Mouse (Mus musculus): ENCODE measurements around the gene Ankrd44.

The Ankrd44 gene

DNA sequence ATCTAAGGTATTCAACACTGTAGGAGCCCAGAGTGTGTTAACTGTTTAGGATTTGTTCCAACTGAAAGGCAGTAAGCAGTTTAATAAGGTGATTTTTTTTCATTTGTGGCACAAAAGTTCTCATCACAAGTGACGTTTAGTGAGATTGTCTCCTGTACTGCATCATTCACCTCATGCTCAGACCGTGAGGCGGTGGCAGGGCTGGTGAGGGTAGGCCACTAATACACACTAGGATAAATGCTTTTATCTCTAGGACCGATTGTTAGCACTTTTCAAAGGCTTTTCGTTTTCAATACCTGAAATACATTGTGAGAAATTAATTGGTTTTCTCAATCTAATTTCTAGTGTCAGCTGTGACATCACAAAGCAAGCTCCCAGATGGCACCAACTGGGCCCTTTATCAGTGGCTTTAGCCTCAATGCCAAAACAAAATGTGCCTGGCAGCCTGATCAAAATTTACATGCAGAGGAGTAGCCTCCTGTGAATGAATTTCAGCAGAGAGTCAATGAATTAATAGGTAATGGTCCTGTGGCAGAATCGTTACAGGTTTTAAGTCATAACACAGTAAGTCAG lies 286.6 kb downstream of the Ankrd44 start:
- no peak for DNase-seq (ENCODE audit: low spot score in 2 of 2)

DNA sequence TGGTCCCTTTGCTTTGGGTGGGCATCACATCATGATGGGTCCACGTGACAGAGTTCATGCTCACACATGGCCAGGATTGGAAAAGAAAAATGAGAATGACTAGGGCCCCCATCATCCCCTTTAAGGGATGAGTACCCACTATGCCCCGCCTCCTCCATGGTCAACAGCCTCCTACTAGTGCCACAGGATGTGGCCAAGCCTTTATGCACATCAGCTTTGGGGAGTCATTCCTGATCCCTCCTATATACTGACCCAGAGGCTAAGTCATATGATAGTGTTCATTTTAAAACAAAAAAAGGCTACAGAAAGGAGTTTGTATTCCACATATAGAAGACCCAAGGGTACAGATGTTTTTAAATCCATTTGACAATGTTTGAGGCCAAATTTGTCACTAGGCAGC lies 287.1 kb downstream of the Ankrd44 start:
- DNase-seq (ENCODE audit: low spot score in 2 of 2), result no peak

DNA sequence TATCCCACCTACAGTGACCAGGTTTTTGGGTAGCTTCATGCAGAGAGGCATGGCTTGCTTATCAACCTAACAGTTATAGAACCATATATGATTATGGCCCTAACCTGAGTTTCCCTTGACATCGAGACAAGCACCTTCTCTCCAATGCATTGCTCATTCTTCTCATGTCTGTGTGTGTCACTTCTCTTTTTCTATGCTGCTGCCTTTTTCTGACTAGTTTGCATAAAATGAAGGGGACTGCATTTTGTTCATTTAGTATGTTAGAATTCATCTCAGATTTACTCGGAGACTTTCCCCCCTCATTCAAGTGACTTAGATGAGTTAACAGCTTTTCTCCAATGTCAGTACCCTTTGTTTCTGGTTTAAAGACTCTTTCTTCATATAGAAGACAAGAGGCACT lies 288.8 kb downstream of the Ankrd44 start:
- no peak for DNase-seq (ENCODE audit: low spot score in 2 of 2)

GRCm38 (mm10) chr1:54629106-54629505 lies 297.1 kb downstream of the Ankrd44 start:
- no peak for DNase-seq (ENCODE audit: low spot score in 2 of 2)

- DNase-seq (ENCODE audit: low spot score in 2 of 2), result no peak
Measured at GRCm38 (mm10) chr1:54614963-54615362, 311.2 kb downstream of the Ankrd44 start.

GRCm38 (mm10) chr1:54612344-54612743 lies 313.8 kb downstream of the Ankrd44 start:
- no peak for DNase-seq (ENCODE audit: low spot score in 2 of 2)

DNA sequence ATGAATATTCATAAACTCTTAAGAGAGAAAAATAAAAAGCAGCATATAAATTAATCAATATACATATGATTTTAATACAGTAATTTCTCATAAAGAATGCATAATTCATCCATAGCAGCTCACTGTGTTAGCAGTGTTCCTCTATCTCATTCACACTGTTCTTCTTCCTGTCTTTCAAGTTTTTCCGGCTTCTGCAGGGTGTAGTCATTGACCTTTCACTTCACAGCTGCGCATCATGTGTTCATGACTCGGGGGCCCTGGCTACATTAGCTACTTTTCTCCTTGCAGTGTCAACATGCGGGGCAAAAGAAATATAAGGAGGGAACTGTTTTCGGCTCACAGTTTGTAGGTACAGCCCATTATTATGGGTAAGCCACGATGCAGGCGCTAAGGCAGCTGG lies 314.3 kb downstream of the Ankrd44 start:
- no peak for DNase-seq (ENCODE audit: low spot score in 2 of 2)

GRCm38 (mm10) chr1:54606936-54607335 lies 319.3 kb downstream of the Ankrd44 start:
- no peak for DNase-seq (ENCODE audit: low spot score in 2 of 2)

- no peak for DNase-seq (ENCODE audit: low spot score in 2 of 2)
Measured at GRCm38 (mm10) chr1:54601692-54602091, 324.5 kb downstream of the Ankrd44 start.

DNA sequence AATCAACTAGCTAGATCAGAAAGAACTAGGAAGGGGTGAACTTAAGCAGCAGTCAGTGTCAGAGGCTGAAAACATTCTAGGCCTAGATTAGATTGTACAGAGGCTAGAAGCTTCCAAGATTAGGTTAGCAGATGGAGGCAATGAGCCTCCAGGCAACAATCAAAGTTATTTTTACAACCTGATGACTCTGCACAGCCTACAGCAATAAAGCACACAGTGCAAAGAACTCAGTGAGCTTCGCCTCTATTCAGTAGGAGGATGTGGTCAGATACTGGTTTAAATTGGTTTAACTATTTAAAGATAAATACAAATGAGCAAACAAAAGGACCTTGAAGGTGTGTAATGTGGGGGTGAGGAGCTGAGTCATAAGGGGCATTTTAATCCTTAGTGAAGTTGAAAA lies 325.9 kb downstream of the Ankrd44 start:
- DNase-seq (ENCODE audit: low spot score in 2 of 2), result no peak

GRCm38 (mm10) chr1:54597594-54598217 lies 328.5 kb downstream of the Ankrd44 start:
- no peak for DNase-seq (ENCODE audit: low spot score in 2 of 2)

- DNase-seq (ENCODE audit: low spot score in 2 of 2), result no peak
Measured at GRCm38 (mm10) chr1:54596151-54596550, 330.0 kb downstream of the Ankrd44 start.
